Mouse (Mus musculus): ENCODE measurements around the gene Gm6685. TPM values are rescaled to one million over a fixed set of nuclear protein-coding genes. Genes with fewer than 3 reads are reported as not detected.

Gm6685 gene
- polyA plus RNA-seq, 1 experiment from 2014 or later = not detected

Other genes with a start within 250 kb of the Gm6685 start
- gene Ccdc85a, start 244.5 kb upstream of the Gm6685 start, polyA plus RNA-seq (2015; fragmentation: Nextera tagmentation; extraction: Ambion mirVana) = 26.0 and 27.5 TPM in 2 replicates